Mouse (Mus musculus) liver, adult 2 months (tissue): ENCODE measurements at regions not wholly inside any gene's neighbourhood (a gene's known extent, or its start where the extent isn't known, plus 50 kb on each side); places are given as distances from the start of the nearest gene placed in this dataset.

ENCODE experiments used
- CTCF ChIP-seq: fragments of 200-500 bp; IDR thresholded peaks from 2 replicates; pipeline ENCODE4 v1.5.1; 2011; ENCODE audit warnings: low read depth, low read length, control low read depth
- POLR2A ChIP-seq: fragments of 200-500 bp; IDR thresholded peaks from 2 replicates; pipeline ENCODE4 v1.6.1; 2011; ENCODE audit warnings: low read length, control low read depth; ENCODE audit not compliant: insufficient read depth; ENCODE audit errors: extremely low read depth

DNA sequence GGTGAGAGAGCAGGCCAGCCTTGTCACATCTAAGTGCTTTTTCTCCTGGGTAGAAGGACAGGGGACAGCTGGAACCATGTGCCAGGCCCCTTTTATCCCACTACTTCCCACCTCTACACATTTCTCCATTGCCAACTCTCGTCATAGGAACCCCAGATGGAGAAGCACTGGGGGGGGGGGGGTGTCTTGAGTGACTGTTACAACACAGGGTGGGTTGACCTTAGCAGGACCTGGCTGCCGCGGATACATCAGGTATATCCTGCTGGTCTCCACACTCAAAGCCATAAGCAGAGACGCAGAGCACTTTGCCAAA is 70.1 kb upstream of the Ppp2r5c start:
- no peak for TF ChIP-seq POLR2A
- TF ChIP-seq CTCF, result no peak
